Mouse (Mus musculus): ENCODE results near the gene Xpr1. TPM values are rescaled to one million over a fixed set of nuclear protein-coding genes. Genes with fewer than 3 reads are reported as not detected.
A peak's percentile ranks its signal among the peaks of the same experiment; 100 is the strongest.

The Xpr1 gene
- polyA plus RNA-seq, 1 experiment from 2014 or later, result 8.0 TPM

- H3K4me3 ChIP-seq (ENCODE audit: low read depth, low read length), result no peak overlapping the region
- H3K4me2 ChIP-seq, result no peak overlapping the region
- H3K9me3 ChIP-seq (ENCODE audit: control insufficient read depth, low read length), result no peaks in the 10 kb centered on the region
- peaks cover 2% of the 10 kb centered on the region for H3K4me1 ChIP-seq (replicated peaks; ENCODE audit: control insufficient read depth, insufficient read depth, low read length)
- no peak overlapping the region for H3K9ac ChIP-seq (ENCODE audit: low read depth, low read length)
- no peak for DNase-seq (ENCODE audit: low spot score)
- ATAC-seq (replicated peaks; ENCODE audit: low FRiP score), result no peak
- 71% methylated on average over 6 of the region's 6 CpGs for WGBS
- no peak overlapping the region for H3K27ac ChIP-seq (ENCODE audit: low read depth, low read length)
- peaks cover 21% of the 10 kb centered on the region for H3K27me3 ChIP-seq (replicated peaks; ENCODE audit: control insufficient read depth, insufficient read depth, low read length)
- H3K36me3 ChIP-seq (ENCODE audit: control insufficient read depth, insufficient read depth, low read length), result no peaks in the 10 kb centered on the region
Observed at GRCm38 (mm10) chr1:155239962-155240717, 177.1 kb downstream of the Xpr1 start.

- Histone ChIP-seq H3K4me1 (replicated peaks; ENCODE audit: control insufficient read depth, insufficient read depth, low read length) (peaks cover 2% of the 10 kb centered on the region; the same call in 1 of the 2 replicates), H3K4me2 (no peak overlapping the region)
Observed at GRCm38 (mm10) chr1:155239169-155239568, 178.0 kb downstream of the Xpr1 start.

GRCm38 (mm10) chr1:155238126-155238525 is 179.1 kb downstream of the Xpr1 start:
- H3K27me3 ChIP-seq (replicated peaks; ENCODE audit: control insufficient read depth, insufficient read depth, low read length), result peaks cover 3% of the 10 kb centered on the region
- DNase-seq (ENCODE audit: low spot score) (no peak), ATAC-seq (replicated peaks; ENCODE audit: low FRiP score) (no peak)
- H3K4me1 ChIP-seq (replicated peaks; ENCODE audit: control insufficient read depth, insufficient read depth, low read length), result peaks cover 8% of the 10 kb centered on the region; the same call in 1 of the 2 replicates
- no peak overlapping the region for H3K4me3 ChIP-seq (ENCODE audit: low read depth, low read length)
- H3K9me3 ChIP-seq (ENCODE audit: control insufficient read depth, low read length), result no peaks in the 10 kb centered on the region
- H3K4me2 ChIP-seq, result no peak overlapping the region
- H3K36me3 ChIP-seq (ENCODE audit: control insufficient read depth, insufficient read depth, low read length), result no peaks in the 10 kb centered on the region
- no peak overlapping the region for H3K27ac ChIP-seq (ENCODE audit: low read depth, low read length)
- WGBS, result 83% methylated on average over 5 of the region's 5 CpGs
- H3K9ac ChIP-seq (ENCODE audit: low read depth, low read length), result no peak overlapping the region

More at GRCm38 (mm10) chr1:155239169-155239568, 178.0 kb downstream of the Xpr1 start:
- WGBS, result 75% methylated on average over 4 of the region's 4 CpGs
- no peak overlapping the region for H3K4me3 ChIP-seq (ENCODE audit: low read depth, low read length)
- ATAC-seq (replicated peaks; ENCODE audit: low FRiP score), result no peak
- no peaks in the 10 kb centered on the region for H3K36me3 ChIP-seq (ENCODE audit: control insufficient read depth, insufficient read depth, low read length)
- no peak overlapping the region for H3K9ac ChIP-seq (ENCODE audit: low read depth, low read length)
- H3K27ac ChIP-seq (ENCODE audit: low read depth, low read length), result no peak overlapping the region
- peaks cover 11% of the 10 kb centered on the region for H3K27me3 ChIP-seq (replicated peaks; ENCODE audit: control insufficient read depth, insufficient read depth, low read length)
- no peaks in the 10 kb centered on the region for H3K9me3 ChIP-seq (ENCODE audit: control insufficient read depth, low read length)
- DNase-seq (ENCODE audit: low spot score), result no peak

GRCm38 (mm10) chr1:155237390-155237789 is 179.8 kb downstream of the Xpr1 start:
- no peaks in the 10 kb centered on the region for H3K36me3 ChIP-seq (ENCODE audit: control insufficient read depth, insufficient read depth, low read length)
- WGBS, result 67% methylated on average over 11 of the region's 11 CpGs
- no peak overlapping the region for H3K9ac ChIP-seq (ENCODE audit: low read depth, low read length)
- H3K4me1 ChIP-seq (replicated peaks; ENCODE audit: control insufficient read depth, insufficient read depth, low read length), result peaks cover 11% of the 10 kb centered on the region; the same call in 1 of the 2 replicates
- H3K27ac ChIP-seq (ENCODE audit: low read depth, low read length), result no peak overlapping the region
- no peaks in the 10 kb centered on the region for H3K9me3 ChIP-seq (ENCODE audit: control insufficient read depth, low read length)
- DNase-seq (ENCODE audit: low spot score) (no peak), ATAC-seq (replicated peaks; ENCODE audit: low FRiP score) (no peak)
- no peaks in the 10 kb centered on the region for H3K27me3 ChIP-seq (replicated peaks; ENCODE audit: control insufficient read depth, insufficient read depth, low read length)
- H3K4me3 ChIP-seq (ENCODE audit: low read depth, low read length), result no peak overlapping the region
- no peak overlapping the region for H3K4me2 ChIP-seq

- H3K4me2 ChIP-seq, result no peak overlapping the region
Observed at GRCm38 (mm10) chr1:155236306-155237024, 180.8 kb downstream of the Xpr1 start.

GRCm38 (mm10) chr1:155235641-155236040 is 181.6 kb downstream of the Xpr1 start:
- H3K9me3 ChIP-seq (ENCODE audit: control insufficient read depth, low read length), result no peaks in the 10 kb centered on the region
- no peak overlapping the region for H3K9ac ChIP-seq (ENCODE audit: low read depth, low read length)
- 25% methylated on average over 2 of the region's 2 CpGs for WGBS
- H3K4me1 ChIP-seq (replicated peaks; ENCODE audit: control insufficient read depth, insufficient read depth, low read length), result peaks cover 11% of the 10 kb centered on the region; the same call in 1 of the 2 replicates
- H3K4me3 ChIP-seq (ENCODE audit: low read depth, low read length), result no peak overlapping the region
- no peak overlapping the region for H3K27ac ChIP-seq (ENCODE audit: low read depth, low read length)
- H3K36me3 ChIP-seq (ENCODE audit: control insufficient read depth, insufficient read depth, low read length), result no peaks in the 10 kb centered on the region
- ATAC-seq (replicated peaks; ENCODE audit: low FRiP score) (no peak), DNase-seq (ENCODE audit: low spot score) (no peak)
- no peaks in the 10 kb centered on the region for H3K27me3 ChIP-seq (replicated peaks; ENCODE audit: control insufficient read depth, insufficient read depth, low read length)
- H3K4me2 ChIP-seq, result no peak overlapping the region

More at GRCm38 (mm10) chr1:155236306-155237024, 180.8 kb downstream of the Xpr1 start:
- Histone ChIP-seq H3K4me3 (ENCODE audit: low read depth, low read length) (no peak overlapping the region), H3K9me3 (ENCODE audit: control insufficient read depth, low read length) (no peaks in the 10 kb centered on the region), H3K27ac (ENCODE audit: low read depth, low read length) (no peak overlapping the region), H3K36me3 (ENCODE audit: control insufficient read depth, insufficient read depth, low read length) (no peaks in the 10 kb centered on the region), H3K4me1 (replicated peaks; ENCODE audit: control insufficient read depth, insufficient read depth, low read length) (peaks cover 11% of the 10 kb centered on the region; the same call in 1 of the 2 replicates), H3K27me3 (replicated peaks; ENCODE audit: control insufficient read depth, insufficient read depth, low read length) (no peaks in the 10 kb centered on the region), H3K9ac (ENCODE audit: low read depth, low read length) (no peak overlapping the region)
- ATAC-seq (replicated peaks; ENCODE audit: low FRiP score), result no peak
- WGBS, result 64% methylated on average over 13 of the region's 13 CpGs
- no peak for DNase-seq (ENCODE audit: low spot score)

- WGBS, result 51% methylated on average over 14 of the region's 14 CpGs
- peaks cover 11% of the 10 kb centered on the region for H3K4me1 ChIP-seq (replicated peaks; ENCODE audit: control insufficient read depth, insufficient read depth, low read length)
- no peak overlapping the region for H3K4me2 ChIP-seq
- H3K27me3 ChIP-seq (replicated peaks; ENCODE audit: control insufficient read depth, insufficient read depth, low read length), result no peaks in the 10 kb centered on the region
- H3K27ac ChIP-seq (ENCODE audit: low read depth, low read length), result peak overlapping the region; percentile 57; the same call in 1 of the 2 replicates
- no peak overlapping the region for H3K4me3 ChIP-seq (ENCODE audit: low read depth, low read length)
- no peaks in the 10 kb centered on the region for H3K9me3 ChIP-seq (ENCODE audit: control insufficient read depth, low read length)
- no peak for ATAC-seq (replicated peaks; ENCODE audit: low FRiP score)
- no peak for DNase-seq (ENCODE audit: low spot score)
- no peaks in the 10 kb centered on the region for H3K36me3 ChIP-seq (ENCODE audit: control insufficient read depth, insufficient read depth, low read length)
- H3K9ac ChIP-seq (ENCODE audit: low read depth, low read length), result no peak overlapping the region
Observed at GRCm38 (mm10) chr1:155233931-155234607, 183.1 kb downstream of the Xpr1 start.

GRCm38 (mm10) chr1:155233378-155233777 is 183.8 kb downstream of the Xpr1 start:
- Histone ChIP-seq H3K4me3 (ENCODE audit: low read depth, low read length) (no peak overlapping the region), H3K4me2 (no peak overlapping the region), H3K9ac (ENCODE audit: low read depth, low read length) (no peak overlapping the region), H3K27ac (ENCODE audit: low read depth, low read length) (no peak overlapping the region), H3K36me3 (ENCODE audit: control insufficient read depth, insufficient read depth, low read length) (no peaks in the 10 kb centered on the region), H3K27me3 (replicated peaks; ENCODE audit: control insufficient read depth, insufficient read depth, low read length) (no peaks in the 10 kb centered on the region), H3K4me1 (replicated peaks; ENCODE audit: control insufficient read depth, insufficient read depth, low read length) (peaks cover 11% of the 10 kb centered on the region), H3K9me3 (ENCODE audit: control insufficient read depth, low read length) (no peaks in the 10 kb centered on the region)
- WGBS, result 84% methylated on average over 9 of the region's 9 CpGs
- no peak for DNase-seq (ENCODE audit: low spot score)
- ATAC-seq (replicated peaks; ENCODE audit: low FRiP score), result no peak
